Mouse (Mus musculus): Measurements from ENCODE around the gene Gnptg.
"Not testable (repeated sequence)": the region's sequence is repeated elsewhere in the genome, so short reads cannot be mapped to it uniquely, and the experiment has no call there.

Gene Gnptg

GRCm38 (mm10) chr17:25243131-25243780 is 3.3 kb upstream of the Gnptg start:
- DNase-seq (ENCODE audit: low spot score), result no peak

- DNase-seq (ENCODE audit: low spot score), result no peak
These were observed 4.3 kb downstream of the Gnptg start for GRCm38 (mm10) chr17:25235635-25236034.

GRCm38 (mm10) chr17:25231621-25232020 is 8.3 kb downstream of the Gnptg start:
- DNase-seq (ENCODE audit: low spot score), result not testable (repeated sequence)

- DNase-seq (ENCODE audit: low spot score), result no peak
These were observed 9.2 kb downstream of the Gnptg start for GRCm38 (mm10) chr17:25230700-25231099.

- not testable (repeated sequence) for DNase-seq (ENCODE audit: low spot score)
These were observed 9.8 kb downstream of the Gnptg start for GRCm38 (mm10) chr17:25230014-25230655.

- no peak for DNase-seq (ENCODE audit: low spot score)
These were observed 11.9 kb downstream of the Gnptg start for GRCm38 (mm10) chr17:25227991-25228390.

- DNase-seq (ENCODE audit: low spot score), result no peak
These were observed 14.3 kb downstream of the Gnptg start for GRCm38 (mm10) chr17:25225659-25226058.

GRCm38 (mm10) chr17:25224586-25225222 is 15.2 kb downstream of the Gnptg start:
- DNase-seq (ENCODE audit: low spot score), result peak; percentile 88

GRCm38 (mm10) chr17:25222951-25223601 is 16.8 kb downstream of the Gnptg start:
- DNase-seq (ENCODE audit: low spot score), result peak; percentile 30

GRCm38 (mm10) chr17:25222504-25222940 is 17.4 kb downstream of the Gnptg start:
- DNase-seq (ENCODE audit: low spot score), result peak; percentile 41

GRCm38 (mm10) chr17:25221821-25222503 is 18.0 kb downstream of the Gnptg start:
- peak; percentile 67 for DNase-seq (ENCODE audit: low spot score)

GRCm38 (mm10) chr17:25220746-25221145 is 19.2 kb downstream of the Gnptg start:
- no peak for DNase-seq (ENCODE audit: low spot score)

GRCm38 (mm10) chr17:25219492-25220295 is 20.2 kb downstream of the Gnptg start:
- DNase-seq (ENCODE audit: low spot score), result peak; percentile 69

- no peak for DNase-seq (ENCODE audit: low spot score)
These were observed 21.0 kb downstream of the Gnptg start for GRCm38 (mm10) chr17:25218967-25219366.

- no peak for DNase-seq (ENCODE audit: low spot score)
These were observed 24.5 kb downstream of the Gnptg start for GRCm38 (mm10) chr17:25215431-25215830.

- no peak for DNase-seq (ENCODE audit: low spot score)
These were observed 28.2 kb downstream of the Gnptg start for GRCm38 (mm10) chr17:25211705-25212104.

GRCm38 (mm10) chr17:25210680-25211466 is 29.1 kb downstream of the Gnptg start:
- DNase-seq (ENCODE audit: low spot score), result no peak

- no peak for DNase-seq (ENCODE audit: low spot score)
These were observed 29.9 kb downstream of the Gnptg start for GRCm38 (mm10) chr17:25210006-25210405.

- no peak for DNase-seq (ENCODE audit: low spot score)
These were observed 37.5 kb downstream of the Gnptg start for GRCm38 (mm10) chr17:25202401-25202800.

- DNase-seq (ENCODE audit: low spot score), result no peak
These were observed 50.8 kb downstream of the Gnptg start for GRCm38 (mm10) chr17:25189091-25189490.

Data from T-cell, adult 2 months (primary cell).